Mouse (Mus musculus): ENCODE measurements around the gene Chn1. TPM values are rescaled to one million over a fixed set of nuclear protein-coding genes. Genes with fewer than 3 reads are reported as not detected.

Gene Chn1
- polyA plus RNA-seq, 1 experiment from 2014 or later: 53.7 TPM

- WGBS: 50% methylated on average over 6 of the region's 6 CpGs
- Histone ChIP-seq H3K9ac (ENCODE audit: low read length) (no peak overlapping the region), H3K27me3 (ENCODE audit: control insufficient read depth, insufficient read depth, low read depth, low read length) (no peaks in the 10 kb centered on the region), H3K4me1 (replicated peaks; ENCODE audit: control insufficient read depth, insufficient read depth, low read length) (peaks cover 15% of the 10 kb centered on the region; the same call in 1 of the 2 replicates), H3K9me3 (ENCODE audit: control insufficient read depth, low read length) (no peaks in the 10 kb centered on the region), H3K4me2 (ENCODE audit: low read depth, low read length) (no peak overlapping the region), H3K36me3 (ENCODE audit: control insufficient read depth, insufficient read depth, low read length) (no peaks in the 10 kb centered on the region), H3K27ac (ENCODE audit: low read length) (no peak overlapping the region), H3K4me3 (ENCODE audit: low read length) (no peak overlapping the region)
- no peak for ATAC-seq (ENCODE audit: low read depth)
Measured at GRCm38 (mm10) chr2:73608391-73608790, 166.8 kb downstream of the Chn1 start.

GRCm38 (mm10) chr2:73607609-73608008 is 167.5 kb downstream of the Chn1 start:
- Histone ChIP-seq H3K36me3 (ENCODE audit: control insufficient read depth, insufficient read depth, low read length) (no peaks in the 10 kb centered on the region), H3K27ac (ENCODE audit: low read length) (no peak overlapping the region), H3K9ac (ENCODE audit: low read length) (no peak overlapping the region), H3K4me2 (ENCODE audit: low read depth, low read length) (no peak overlapping the region), H3K4me3 (ENCODE audit: low read length) (no peak overlapping the region), H3K27me3 (ENCODE audit: control insufficient read depth, insufficient read depth, low read depth, low read length) (no peaks in the 10 kb centered on the region), H3K4me1 (replicated peaks; ENCODE audit: control insufficient read depth, insufficient read depth, low read length) (peaks cover 15% of the 10 kb centered on the region; the same call in 1 of the 2 replicates), H3K9me3 (ENCODE audit: control insufficient read depth, low read length) (no peaks in the 10 kb centered on the region)
- 23% methylated on average over 4 of the region's 4 CpGs for WGBS
- no peak for ATAC-seq (ENCODE audit: low read depth)

GRCm38 (mm10) chr2:73607146-73607545 is 168.0 kb downstream of the Chn1 start:
- Histone ChIP-seq H3K36me3 (ENCODE audit: control insufficient read depth, insufficient read depth, low read length) (no peaks in the 10 kb centered on the region), H3K4me2 (ENCODE audit: low read depth, low read length) (no peak overlapping the region), H3K27me3 (ENCODE audit: control insufficient read depth, insufficient read depth, low read depth, low read length) (no peaks in the 10 kb centered on the region), H3K9ac (ENCODE audit: low read length) (no peak overlapping the region), H3K9me3 (ENCODE audit: control insufficient read depth, low read length) (no peaks in the 10 kb centered on the region), H3K4me3 (ENCODE audit: low read length) (no peak overlapping the region), H3K4me1 (replicated peaks; ENCODE audit: control insufficient read depth, insufficient read depth, low read length) (peaks cover 15% of the 10 kb centered on the region; the same call in 1 of the 2 replicates), H3K27ac (ENCODE audit: low read length) (no peak overlapping the region)
- WGBS: 67% methylated on average over 2 of the region's 2 CpGs
- ATAC-seq (ENCODE audit: low read depth): no peak

- Histone ChIP-seq H3K4me2 (ENCODE audit: low read depth, low read length) (no peak overlapping the region), H3K4me3 (ENCODE audit: low read length) (no peak overlapping the region), H3K4me1 (replicated peaks; ENCODE audit: control insufficient read depth, insufficient read depth, low read length) (peaks cover 15% of the 10 kb centered on the region; the same call in 1 of the 2 replicates), H3K9ac (ENCODE audit: low read length) (no peak overlapping the region), H3K27me3 (ENCODE audit: control insufficient read depth, insufficient read depth, low read depth, low read length) (no peaks in the 10 kb centered on the region), H3K36me3 (ENCODE audit: control insufficient read depth, insufficient read depth, low read length) (no peaks in the 10 kb centered on the region), H3K9me3 (ENCODE audit: control insufficient read depth, low read length) (no peaks in the 10 kb centered on the region), H3K27ac (ENCODE audit: low read length) (no peak overlapping the region)
- no peak for ATAC-seq (ENCODE audit: low read depth)
- WGBS: 92% methylated on average over 6 of the region's 6 CpGs
Measured at GRCm38 (mm10) chr2:73606616-73607015, 168.5 kb downstream of the Chn1 start.

- Histone ChIP-seq H3K27me3 (ENCODE audit: control insufficient read depth, insufficient read depth, low read depth, low read length) (no peaks in the 10 kb centered on the region), H3K4me3 (ENCODE audit: low read length) (no peak overlapping the region), H3K27ac (ENCODE audit: low read length) (no peak overlapping the region), H3K4me2 (ENCODE audit: low read depth, low read length) (no peak overlapping the region), H3K9me3 (ENCODE audit: control insufficient read depth, low read length) (no peaks in the 10 kb centered on the region), H3K36me3 (ENCODE audit: control insufficient read depth, insufficient read depth, low read length) (no peaks in the 10 kb centered on the region), H3K4me1 (replicated peaks; ENCODE audit: control insufficient read depth, insufficient read depth, low read length) (peaks cover 15% of the 10 kb centered on the region; the same call in 1 of the 2 replicates), H3K9ac (ENCODE audit: low read length) (no peak overlapping the region)
- peak; percentile 32; the same call in 1 of the 2 replicates for ATAC-seq (ENCODE audit: low read depth)
- 46% methylated on average over 8 of the region's 8 CpGs for WGBS
Measured at GRCm38 (mm10) chr2:73605077-73605476, 170.1 kb downstream of the Chn1 start.

- no peak for ATAC-seq (ENCODE audit: low read depth)
- no peaks in the 10 kb centered on the region for H3K9me3 ChIP-seq (ENCODE audit: control insufficient read depth, low read length)
- 80% methylated on average over 2 of the region's 2 CpGs for WGBS
- H3K27ac ChIP-seq (ENCODE audit: low read length): no peak overlapping the region
- H3K4me1 ChIP-seq (replicated peaks; ENCODE audit: control insufficient read depth, insufficient read depth, low read length): peaks cover 12% of the 10 kb centered on the region; the same call in 1 of the 2 replicates
- H3K4me3 ChIP-seq (ENCODE audit: low read length): no peak overlapping the region
- H3K36me3 ChIP-seq (ENCODE audit: control insufficient read depth, insufficient read depth, low read length): no peaks in the 10 kb centered on the region
- no peak overlapping the region for H3K9ac ChIP-seq (ENCODE audit: low read length)
- no peak overlapping the region for H3K4me2 ChIP-seq (ENCODE audit: low read depth, low read length)
- no peaks in the 10 kb centered on the region for H3K27me3 ChIP-seq (ENCODE audit: control insufficient read depth, insufficient read depth, low read depth, low read length)
Measured at GRCm38 (mm10) chr2:73604579-73604978, 170.6 kb downstream of the Chn1 start.

DNA sequence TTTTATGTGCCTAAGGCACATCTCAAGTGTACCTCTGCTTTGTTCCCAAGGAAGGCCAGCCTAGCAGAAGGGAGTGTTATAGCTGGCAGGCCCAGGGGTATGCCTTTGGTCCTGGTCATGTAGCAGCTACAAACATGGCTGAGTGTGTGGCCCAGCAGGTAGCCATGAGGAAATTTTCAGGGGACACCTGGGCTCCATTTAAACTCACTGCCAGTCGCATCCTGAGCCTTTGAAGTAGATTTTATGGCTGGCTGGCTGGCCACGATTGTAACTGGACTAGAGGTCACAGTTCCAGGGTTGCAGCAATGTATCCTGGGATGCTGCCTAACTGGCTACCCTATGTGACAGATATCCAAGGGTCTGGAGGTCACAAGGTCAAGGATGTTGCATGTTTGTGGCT is 174.5 kb downstream of the Chn1 start:
- ATAC-seq (ENCODE audit: low read depth): no peak
- H3K4me2 ChIP-seq (ENCODE audit: low read depth, low read length): no peak overlapping the region
- H3K36me3 ChIP-seq (ENCODE audit: control insufficient read depth, insufficient read depth, low read length): no peaks in the 10 kb centered on the region
- H3K4me3 ChIP-seq (ENCODE audit: low read length): no peak overlapping the region
- H3K9me3 ChIP-seq (ENCODE audit: control insufficient read depth, low read length): peaks cover 3% of the 10 kb centered on the region; the same call in 1 of the 2 replicates
- H3K27me3 ChIP-seq (ENCODE audit: control insufficient read depth, insufficient read depth, low read depth, low read length): no peaks in the 10 kb centered on the region
- H3K27ac ChIP-seq (ENCODE audit: low read length): no peak overlapping the region
- H3K9ac ChIP-seq (ENCODE audit: low read length): no peak overlapping the region
- H3K4me1 ChIP-seq (replicated peaks; ENCODE audit: control insufficient read depth, insufficient read depth, low read length): peaks cover 16% of the 10 kb centered on the region
- WGBS: 72% methylated on average over 2 of the region's 2 CpGs

GRCm38 (mm10) chr2:73597772-73598171 is 177.4 kb downstream of the Chn1 start:
- H3K9me3 ChIP-seq (ENCODE audit: control insufficient read depth, low read length): peaks cover 3% of the 10 kb centered on the region; the same call in 1 of the 2 replicates

GRCm38 (mm10) chr2:73596786-73597185 is 178.4 kb downstream of the Chn1 start:
- H3K4me3 ChIP-seq (ENCODE audit: low read length): peak overlapping the region; percentile 18
- peaks cover 3% of the 10 kb centered on the region; the same call in 1 of the 2 replicates for H3K9me3 ChIP-seq (ENCODE audit: control insufficient read depth, low read length)
- H3K27ac ChIP-seq (ENCODE audit: low read length): peak overlapping the region; percentile 31; the same call in 1 of the 2 replicates
- no peaks in the 10 kb centered on the region for H3K36me3 ChIP-seq (ENCODE audit: control insufficient read depth, insufficient read depth, low read length)
- H3K4me1 ChIP-seq (replicated peaks; ENCODE audit: control insufficient read depth, insufficient read depth, low read length): peaks cover 32% of the 10 kb centered on the region
- ATAC-seq (ENCODE audit: low read depth): no peak
- peak overlapping the region; percentile 52 for H3K9ac ChIP-seq (ENCODE audit: low read length)
- 12% methylated on average over 9 of the region's 9 CpGs for WGBS
- no peaks in the 10 kb centered on the region for H3K27me3 ChIP-seq (ENCODE audit: control insufficient read depth, insufficient read depth, low read depth, low read length)
- peak overlapping the region; percentile 58 for H3K4me2 ChIP-seq (ENCODE audit: low read depth, low read length)

More at GRCm38 (mm10) chr2:73597772-73598171, 177.4 kb downstream of the Chn1 start:
- Histone ChIP-seq H3K4me3 (ENCODE audit: low read length) (no peak overlapping the region), H3K4me1 (replicated peaks; ENCODE audit: control insufficient read depth, insufficient read depth, low read length) (peaks cover 23% of the 10 kb centered on the region), H3K36me3 (ENCODE audit: control insufficient read depth, insufficient read depth, low read length) (no peaks in the 10 kb centered on the region), H3K9ac (ENCODE audit: low read length) (no peak overlapping the region), H3K4me2 (ENCODE audit: low read depth, low read length) (no peak overlapping the region), H3K27me3 (ENCODE audit: control insufficient read depth, insufficient read depth, low read depth, low read length) (no peaks in the 10 kb centered on the region), H3K27ac (ENCODE audit: low read length) (no peak overlapping the region)
- 91% methylated on average over 11 of the region's 11 CpGs for WGBS
- no peak for ATAC-seq (ENCODE audit: low read depth)

Data from lung, embryonic 16.5 days (tissue).